In genomic region chr5:148812016-148812415, GRCm38 (mm10) we compare ENCODE assay signal across 9 mouse cellular contexts.
DNase-seq lines count a peak whose midpoint lies in the region; ATAC-seq and TF ChIP-seq lines count a peak whose summit lies in the region.
"Had no signal": no experiment of that assay in that cellular context is flagged by ENCODE, and none has a peak within 500 bp of the region (broad histone marks: within the 10 kb centered on the region; RNA-seq: fewer than 3 reads in every experiment).

No protein-coding gene starts in this region.

- H3K9ac ChIP-seq in heart, embryonic 12.5 days, result no peak overlapping the region
- H3K9ac ChIP-seq: liver, embryonic 15.5 days had no signal

- ATAC-seq in heart, embryonic 12.5 days (ENCODE audit: insufficient number of reproducible peaks, low FRiP score), result no peak; the same call in 1 of the 2 replicates
- peak; percentile 65 for ATAC-seq in activated CD4-positive, CD25-positive, alpha-beta regulatory T cell, adult 4 months
- peak; percentile 47 to 55; a peak in 3 of 4 replicates for ATAC-seq in hematopoietic stem cell, adult 5-6 weeks (replicated peaks in 1 of 2; ENCODE audit: insufficient read depth in 1 of 2, low FRiP score in 2 of 2, low TSS enrichment in 1 of 2, low read depth in 1 of 2, poor library complexity in 2 of 2, severe bottlenecking in 2 of 2)

- H3K4me2 ChIP-seq in heart, embryonic 12.5 days, result no peak overlapping the region
- H3K4me2 ChIP-seq: liver, embryonic 15.5 days had no signal

- TF ChIP-seq POLR2A in cortical plate, adult 2 months (IDR thresholded peaks at IDR 0.05; ENCODE audit: extremely low read depth, insufficient read depth, low read length), result no peak
- no peak for TF ChIP-seq POLR2A in spleen, adult 2 months (IDR thresholded peaks at IDR 0.05; ENCODE audit: low read depth, low read length)

- peak; percentile 82 for TF ChIP-seq CTCF in cortical plate, adult 2 months (IDR thresholded peaks at IDR 0.05; ENCODE audit: extremely low read depth, insufficient read depth, low read length)
- peak; percentile 69; the same call in 1 of the 2 replicates for TF ChIP-seq CTCF in spleen, adult 2 months (IDR thresholded peaks at IDR 0.05; ENCODE audit: extremely low read depth, insufficient read depth, insufficient read length, insufficient replicate concordance)

- H3K4me1 ChIP-seq in heart, embryonic 12.5 days (replicated peaks), result peaks cover 23% of the 10 kb centered on the region
- H3K4me1 ChIP-seq in cortical plate, adult 2 months (ENCODE audit: control insufficient read depth, insufficient read depth, low read length), result peaks cover 3% of the 10 kb centered on the region; the same call in 1 of the 2 replicates
- H3K4me1 ChIP-seq in spleen, adult 2 months (ENCODE audit: control insufficient read depth, insufficient read depth, insufficient read length), result no peaks in the 10 kb centered on the region

- WGBS in heart, embryonic 12.5 days, result 17% methylated on average over 13 of the region's 13 CpGs
- 43% methylated on average over 13 of the region's 13 CpGs for WGBS in spleen, adult 2 months

- peak; percentile 48 for DNase-seq in heart, adult 8-10 months (ENCODE audit: low spot score)
- DNase-seq in layer of hippocampus, postnatal 10 days (ENCODE audit: low spot score in 2 of 2), result peak; percentile 77 to 81
- peak; percentile 71 for DNase-seq in lung, postnatal 25 days (ENCODE audit: low spot score)
- peak; percentile 62 to 64 for DNase-seq in spleen, adult 2 months (ENCODE audit: low read depth in 1 of 2, low spot score in 2 of 2)

- peaks cover 6% of the 10 kb centered on the region; the same call in 1 of the 2 replicates for H3K27me3 ChIP-seq in heart, embryonic 12.5 days (replicated peaks)
- no peaks in the 10 kb centered on the region for H3K27me3 ChIP-seq in spleen, adult 2 months (ENCODE audit: control insufficient read depth, insufficient read depth, low read length)

- H3K4me3 ChIP-seq in heart, embryonic 12.5 days, result no peak overlapping the region
- no peak overlapping the region for H3K4me3 ChIP-seq in cortical plate, adult 2 months (ENCODE audit: insufficient read depth, low read length)
- no peak overlapping the region for H3K4me3 ChIP-seq in spleen, adult 2 months (ENCODE audit: extremely low read depth, insufficient read depth, insufficient read length)
- H3K4me3 ChIP-seq: liver, embryonic 15.5 days had no signal

- no peak overlapping the region for H3K27ac ChIP-seq in heart, embryonic 12.5 days (ENCODE audit: poor library complexity, severe bottlenecking)
- H3K27ac ChIP-seq in cortical plate, adult 2 months (ENCODE audit: insufficient read depth, low read length), result no peak overlapping the region
- no peak overlapping the region for H3K27ac ChIP-seq in spleen, adult 2 months (ENCODE audit: insufficient read depth, low read length)
- H3K27ac ChIP-seq: liver, embryonic 15.5 days had no signal

- no peaks in the 10 kb centered on the region for H3K36me3 ChIP-seq in heart, embryonic 12.5 days
- no peaks in the 10 kb centered on the region for H3K36me3 ChIP-seq in spleen, adult 2 months (ENCODE audit: control insufficient read depth, insufficient read depth, low read length)
- H3K36me3 ChIP-seq: liver, embryonic 15.5 days had no signal

- no peaks in the 10 kb centered on the region for H3K9me3 ChIP-seq in heart, embryonic 12.5 days (replicated peaks)
- H3K9me3 ChIP-seq: liver, embryonic 15.5 days had no signal
